Mouse (Mus musculus) intestine, embryonic 14.5 days (tissue): ENCODE data around the gene Il10rb. TPM values are rescaled to one million over a fixed set of nuclear protein-coding genes. Genes with fewer than 3 reads are reported as not detected.
"Not testable (repeated sequence)": the region's sequence is repeated elsewhere in the genome, so short reads cannot be mapped to it uniquely, and the experiment has no call there.

Experiments
- ATAC-seq: fragments of 200-750 bp; cut with Nextera tagmentation; replicated peaks from 2 replicates; pipeline ENCODE4 v1.8.0; 2017; ENCODE audit warnings: low read depth, moderate number of reproducible peaks, moderate TSS enrichment, moderate library complexity; ENCODE audit not compliant: low FRiP score, low TSS enrichment
- DNase-seq: peaks from one replicate; pipeline ENCODE4 v3.0.0-alpha.2; 2018; ENCODE audit warnings: low spot score
- H3K27ac ChIP-seq: fragments of 300-500 bp; sonication (generic); 2 replicates; pipeline ENCODE4 v1.5.1; 2014; ENCODE audit warnings: low read depth, mild to moderate bottlenecking, control low read depth
- H3K27me3 ChIP-seq: fragments of 300-500 bp; sonication (generic); replicated peaks from 2 replicates; pipeline ENCODE4 v1.6.1; 2014; ENCODE audit warnings: low read length, control low read depth; ENCODE audit not compliant: control insufficient read depth, insufficient read depth
- H3K36me3 ChIP-seq: fragments of 300-500 bp; sonication (generic); 2 replicates; pipeline ENCODE4 v1.6.1; 2014; ENCODE audit warnings: low read length, control low read depth; ENCODE audit not compliant: control insufficient read depth, insufficient read depth
- H3K4me1 ChIP-seq: fragments of 300-500 bp; sonication (generic); replicated peaks from 2 replicates; pipeline ENCODE4 v1.6.1; 2014; ENCODE audit warnings: low read length, control low read depth, mixed read lengths; ENCODE audit not compliant: control insufficient read depth, insufficient read depth
- H3K4me2 ChIP-seq: fragments of 300-500 bp; sonication (generic); 2 replicates; pipeline ENCODE4 v1.6.1; 2014; ENCODE audit warnings: low read length
- H3K4me3 ChIP-seq: fragments of 300-500 bp; sonication (generic); 2 replicates; pipeline ENCODE4 v1.5.1; 2014; ENCODE audit warnings: low read depth, low read length, control low read depth, mixed read lengths
- H3K9ac ChIP-seq: fragments of 300-500 bp; sonication (generic); 2 replicates; pipeline ENCODE4 v1.6.1; 2014; ENCODE audit warnings: mild to moderate bottlenecking, low read length
- H3K9me3 ChIP-seq: fragments of 300-500 bp; sonication (generic); 2 replicates; pipeline ENCODE4 v1.6.1; 2016; ENCODE audit warnings: low read length, control low read depth; ENCODE audit not compliant: control insufficient read depth
- WGBS: fragments of 180-500 bp; shearing (Covaris S2); extraction: QIAGEN DNeasy Blood & Tissue Kit; methylation state at CpG from one replicate; pipeline ENCODE4 v1.1.7; 2014; 5-methylcytosine and 5-hydroxymethylcytosine counted together
- polyA plus RNA-seq: library from polyadenylated mRNA; unstranded; fragments of >200 nt; fragmentation: Nextera tagmentation; extraction: Ambion mirVana; gene quantifications from 2 replicates; pipeline ENCODE4 v1.2.1, GENCODE M21; 2014

Il10rb gene
- polyA plus RNA-seq, 1 experiment from 2014 or later = 36.8 TPM

DNA sequence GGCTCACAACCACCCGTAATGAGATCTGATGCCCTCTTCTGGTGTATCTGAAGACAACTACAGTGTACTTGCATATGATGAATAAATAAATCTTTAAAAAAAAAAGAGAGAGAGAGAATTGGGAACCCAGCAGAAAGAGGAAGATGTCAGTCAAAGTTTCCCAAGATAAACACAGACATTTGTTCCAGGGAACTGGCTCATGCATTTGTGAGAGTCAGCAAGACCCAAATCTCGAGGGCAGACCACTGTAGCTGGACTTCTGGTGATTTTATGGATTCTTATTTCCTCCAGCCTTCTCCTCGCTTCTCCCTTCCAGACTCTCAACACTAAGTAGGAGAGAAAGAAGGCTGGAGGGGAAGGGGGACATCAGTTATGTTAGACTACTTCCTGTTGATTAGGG, 32.1 kb downstream of the Il10rb start:
- Histone ChIP-seq H3K9me3 (no peaks in the 10 kb centered on the region), H3K27me3 (no peaks in the 10 kb centered on the region), H3K27ac (no peak overlapping the region), H3K4me3 (no peak overlapping the region), H3K9ac (no peak overlapping the region), H3K4me1 (no peaks in the 10 kb centered on the region), H3K4me2 (no peak overlapping the region), H3K36me3 (no peaks in the 10 kb centered on the region)
- ATAC-seq = no peak
- 74% methylated on average over 3 of the region's 3 CpGs for WGBS
- no peak for DNase-seq

DNA sequence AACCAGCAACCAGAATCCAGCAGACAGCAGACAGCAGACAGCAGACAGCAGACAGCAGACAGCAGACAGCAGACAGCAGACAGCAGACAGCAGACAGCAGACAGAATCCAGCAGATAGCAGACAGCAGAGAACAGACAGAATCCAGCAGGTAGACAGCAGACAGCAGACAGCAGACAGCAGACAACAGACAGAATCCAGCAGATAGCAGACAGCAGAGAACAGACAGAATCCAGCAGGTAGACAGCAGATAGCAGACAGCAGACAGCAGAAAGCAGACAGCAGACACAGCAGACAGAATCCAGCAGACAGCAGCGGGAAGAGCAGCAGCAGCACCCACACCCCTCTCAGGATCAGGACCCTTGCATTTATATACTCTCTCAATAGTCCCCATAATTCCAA, 32.6 kb downstream of the Il10rb start:
- ATAC-seq, H3K27ac ChIP-seq, H3K27me3 ChIP-seq, DNase-seq, H3K36me3 ChIP-seq, H3K4me3 ChIP-seq, H3K9ac ChIP-seq, H3K9me3 ChIP-seq, H3K4me2 ChIP-seq, H3K4me1 ChIP-seq: not testable (repeated sequence)
- WGBS = 74% methylated on average over 1 of the region's 1 CpGs

DNA sequence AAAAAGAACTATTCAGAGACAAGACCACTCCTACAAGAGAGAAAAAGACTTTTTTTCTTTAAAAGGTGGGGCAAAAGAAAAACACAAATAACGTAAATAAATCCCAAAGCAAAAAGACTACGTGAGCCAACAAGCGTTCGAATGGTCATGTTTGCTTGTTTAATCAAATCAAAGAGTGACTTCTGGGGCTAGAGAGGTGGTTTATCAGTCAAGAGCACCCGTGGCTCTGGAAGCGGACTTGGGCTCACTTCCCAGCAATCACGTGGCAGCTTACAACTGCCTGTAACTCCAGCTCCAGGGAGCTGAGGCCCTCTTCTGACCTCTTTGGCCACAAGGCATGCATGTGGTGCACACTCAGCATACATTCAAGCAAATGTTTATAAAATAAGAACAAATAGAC, 35.4 kb downstream of the Il10rb start:
- Histone ChIP-seq H3K27me3 (no peaks in the 10 kb centered on the region), H3K9ac (no peak overlapping the region), H3K9me3 (no peaks in the 10 kb centered on the region), H3K4me2 (no peak overlapping the region), H3K27ac (no peak overlapping the region), H3K4me1 (no peaks in the 10 kb centered on the region), H3K36me3 (no peaks in the 10 kb centered on the region), H3K4me3 (no peak overlapping the region)
- WGBS = 42% methylated on average over 7 of the region's 7 CpGs
- no peak for ATAC-seq
- DNase-seq = no peak

DNA sequence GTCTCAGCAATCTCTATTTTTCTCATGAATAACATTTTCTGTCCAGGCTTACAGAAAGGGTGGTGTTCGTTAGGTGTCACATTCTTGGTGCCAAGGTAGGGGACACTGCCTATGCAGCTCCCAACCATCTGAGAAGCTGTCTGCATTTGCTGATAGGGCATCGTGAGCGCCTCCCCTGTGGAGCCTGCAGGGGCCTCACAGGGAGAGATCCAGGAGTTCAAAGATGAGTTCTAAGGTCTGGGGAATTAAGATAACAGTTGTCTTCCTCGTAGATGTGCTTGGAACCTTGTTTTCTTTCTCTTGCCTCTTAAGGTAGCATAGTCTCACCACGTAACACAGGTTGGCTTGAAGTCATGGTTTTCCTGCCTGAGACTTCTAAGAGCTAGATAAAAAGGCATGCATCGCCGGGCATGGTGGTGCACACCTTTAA, 35.9 kb downstream of the Il10rb start:
- Histone ChIP-seq H3K27me3 (no peaks in the 10 kb centered on the region), H3K4me2 (no peak overlapping the region), H3K4me3 (no peak overlapping the region), H3K27ac (no peak overlapping the region), H3K9me3 (no peaks in the 10 kb centered on the region), H3K9ac (no peak overlapping the region), H3K4me1 (no peaks in the 10 kb centered on the region), H3K36me3 (no peaks in the 10 kb centered on the region)
- ATAC-seq (no peak), DNase-seq (no peak)
- WGBS = 74% methylated on average over 7 of the region's 7 CpGs

DNA sequence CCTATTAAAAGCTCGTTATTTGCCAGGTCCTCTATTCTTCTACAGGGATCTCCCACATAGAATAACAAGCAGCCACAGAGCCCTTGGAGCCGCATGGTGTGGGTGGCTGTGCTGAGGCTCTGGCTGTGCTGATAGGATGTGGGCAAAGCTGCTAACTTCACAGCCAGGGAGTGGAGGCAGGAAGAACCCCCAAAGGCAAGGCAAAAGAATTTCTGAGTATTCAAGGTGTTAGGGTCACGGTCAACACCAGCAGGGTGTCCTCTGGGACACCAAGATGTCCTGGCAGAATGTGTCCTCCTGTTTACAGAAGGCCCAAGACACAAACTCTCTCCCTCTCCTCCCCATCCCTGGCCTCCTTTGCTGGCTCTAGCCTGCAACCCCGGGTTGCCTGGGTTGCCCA, 36.5 kb downstream of the Il10rb start:
- ATAC-seq (no peak), DNase-seq (no peak)
- H3K9ac ChIP-seq = no peak overlapping the region
- no peaks in the 10 kb centered on the region for H3K36me3 ChIP-seq
- no peak overlapping the region for H3K4me2 ChIP-seq
- no peak overlapping the region for H3K4me3 ChIP-seq
- H3K27ac ChIP-seq = no peak overlapping the region
- no peaks in the 10 kb centered on the region for H3K4me1 ChIP-seq
- no peaks in the 10 kb centered on the region for H3K27me3 ChIP-seq
- 70% methylated on average over 4 of the region's 4 CpGs for WGBS
- H3K9me3 ChIP-seq = no peaks in the 10 kb centered on the region

DNA sequence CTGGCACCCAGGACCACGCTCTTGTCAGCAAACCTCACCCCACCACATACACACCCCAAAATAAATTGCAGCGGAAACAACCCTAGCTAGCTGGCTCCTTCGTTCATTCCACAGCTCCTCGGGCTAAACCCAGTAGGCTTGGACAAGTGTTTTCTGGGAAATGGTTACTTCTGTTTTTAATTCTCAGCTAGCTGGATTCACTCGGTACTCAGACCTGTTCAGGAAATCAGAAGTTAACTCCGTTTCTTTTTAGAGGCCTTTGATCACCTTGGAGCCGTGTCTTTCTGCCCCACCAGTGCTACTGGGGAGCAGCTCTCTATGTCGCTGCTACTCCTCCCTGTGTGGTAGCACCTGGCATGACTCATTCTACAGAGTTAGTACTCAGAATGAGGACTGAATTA, 37.2 kb downstream of the Il10rb start:
- no peak overlapping the region for H3K4me2 ChIP-seq
- no peaks in the 10 kb centered on the region for H3K36me3 ChIP-seq
- H3K27ac ChIP-seq = no peak overlapping the region
- WGBS = 85% methylated on average over 8 of the region's 8 CpGs
- H3K4me1 ChIP-seq = no peaks in the 10 kb centered on the region
- no peak for DNase-seq
- no peak overlapping the region for H3K9ac ChIP-seq
- H3K9me3 ChIP-seq = no peaks in the 10 kb centered on the region
- ATAC-seq = no peak
- H3K4me3 ChIP-seq = no peak overlapping the region
- H3K27me3 ChIP-seq = no peaks in the 10 kb centered on the region

DNA sequence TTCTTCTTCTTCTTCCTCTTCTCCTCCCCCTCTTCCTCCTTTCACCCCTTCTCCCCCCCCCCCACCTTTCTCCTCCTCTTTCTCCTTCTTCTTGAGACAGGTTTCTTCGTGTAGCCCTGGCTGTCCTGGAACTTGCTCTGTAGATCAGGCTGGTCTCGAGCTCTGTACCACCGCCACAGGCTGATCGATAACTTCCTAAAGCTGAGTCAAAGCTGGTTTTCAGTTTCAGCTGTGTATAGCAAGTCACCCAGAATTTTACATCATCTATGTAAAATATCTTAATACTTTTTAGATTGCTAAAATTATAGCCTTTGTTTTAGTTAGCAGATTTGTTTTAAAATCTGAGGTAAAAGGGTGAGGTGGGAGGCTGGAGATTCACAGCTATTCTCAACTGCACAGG, 38.9 kb downstream of the Il10rb start:
- Histone ChIP-seq H3K4me3 (no peak overlapping the region), H3K4me2 (no peak overlapping the region), H3K27ac (no peak overlapping the region), H3K36me3 (no peaks in the 10 kb centered on the region), H3K27me3 (no peaks in the 10 kb centered on the region), H3K4me1 (no peaks in the 10 kb centered on the region), H3K9me3 (no peaks in the 10 kb centered on the region), H3K9ac (no peak overlapping the region)
- DNase-seq (no peak), ATAC-seq (no peak)
- WGBS = 90% methylated on average over 4 of the region's 4 CpGs

DNA sequence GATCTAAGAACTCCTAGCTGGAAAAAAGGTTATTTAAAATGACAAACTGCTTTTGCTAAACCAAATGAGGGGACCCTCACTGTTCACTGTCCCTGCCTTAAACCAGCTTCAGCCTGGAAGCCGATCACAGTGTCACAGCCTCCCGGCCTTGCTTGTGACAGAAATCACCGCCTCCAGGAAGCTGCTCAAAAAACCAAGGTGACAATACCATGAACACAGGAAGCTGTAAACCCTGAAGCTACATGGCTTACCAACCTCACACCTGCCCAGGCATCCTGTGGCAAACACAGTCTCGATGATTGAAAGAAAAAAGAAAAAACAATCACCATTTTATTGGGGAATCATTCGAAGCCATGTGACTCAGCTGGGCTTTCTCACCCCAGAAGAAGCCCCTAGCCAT, 39.6 kb downstream of the Il10rb start:
- no peak overlapping the region for H3K4me2 ChIP-seq
- ATAC-seq = no peak
- WGBS = 82% methylated on average over 5 of the region's 5 CpGs
- H3K9me3 ChIP-seq = no peaks in the 10 kb centered on the region
- DNase-seq = no peak
- no peak overlapping the region for H3K4me3 ChIP-seq
- no peak overlapping the region for H3K9ac ChIP-seq
- H3K36me3 ChIP-seq = no peaks in the 10 kb centered on the region
- no peaks in the 10 kb centered on the region for H3K4me1 ChIP-seq
- no peaks in the 10 kb centered on the region for H3K27me3 ChIP-seq
- H3K27ac ChIP-seq = no peak overlapping the region

DNA sequence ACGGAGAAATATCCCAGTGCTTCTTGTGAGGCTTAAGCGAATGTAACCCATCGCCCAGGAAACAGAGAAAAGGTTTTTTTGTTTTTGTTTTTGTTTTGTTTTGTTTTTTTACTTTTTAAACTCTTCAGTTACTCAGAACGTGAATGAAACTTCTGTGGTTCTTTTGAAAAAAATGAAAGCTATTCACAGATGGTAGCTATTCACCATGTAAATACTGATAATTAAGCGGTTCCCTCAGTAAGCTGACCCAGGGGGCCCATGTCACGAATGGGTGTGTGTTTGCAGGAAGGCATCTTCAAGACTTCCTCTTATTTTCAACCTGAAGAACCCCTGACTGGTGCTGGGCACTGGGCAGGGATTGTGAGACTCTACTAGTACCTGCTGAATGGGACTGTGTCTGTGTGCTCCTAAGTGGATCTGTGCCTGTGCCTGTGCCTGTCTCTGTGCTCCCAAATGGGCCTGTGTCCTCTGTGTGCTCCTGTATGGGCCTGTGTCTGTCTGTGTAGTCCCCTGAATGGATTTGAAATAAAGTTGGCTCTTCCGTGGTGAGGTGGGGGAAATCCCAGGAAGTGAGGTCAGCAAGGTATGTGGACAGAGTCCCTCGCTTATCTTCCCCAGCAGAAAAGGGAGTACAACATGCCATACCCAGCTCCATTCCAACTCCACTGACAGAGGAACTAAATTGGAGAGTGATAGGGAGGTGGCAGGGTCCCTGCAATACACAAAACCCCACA, 41.0 kb downstream of the Il10rb start:
- Histone ChIP-seq H3K4me1 (no peaks in the 10 kb centered on the region), H3K9me3 (no peaks in the 10 kb centered on the region), H3K27me3 (no peaks in the 10 kb centered on the region), H3K4me3 (no peak overlapping the region), H3K4me2 (no peak overlapping the region), H3K36me3 (no peaks in the 10 kb centered on the region), H3K9ac (no peak overlapping the region), H3K27ac (no peak overlapping the region)
- 77% methylated on average over 8 of the region's 8 CpGs for WGBS
- DNase-seq = no peak
- no peak for ATAC-seq
